Mouse (Mus musculus) WW6 (cell line): ENCODE results near the gene Tgif2.
"Not testable (repeated sequence)": the region's sequence is repeated elsewhere in the genome, so short reads cannot be mapped to it uniquely, and the experiment has no call there.

Experiments
- DNase-seq: peaks from one replicate; pipeline ENCODE4 v3.0.0-alpha.2; 2013; ENCODE audit warnings: low read depth, low spot score

Tgif2 gene

GRCm38 (mm10) chr2:156843331-156843730 lies 3.5 kb downstream of the Tgif2 start:
- no peak for DNase-seq

GRCm38 (mm10) chr2:156844715-156845114 lies 4.9 kb downstream of the Tgif2 start:
- no peak for DNase-seq

GRCm38 (mm10) chr2:156847653-156848052 lies 7.8 kb downstream of the Tgif2 start:
- no peak for DNase-seq

- no peak for DNase-seq
Measured at GRCm38 (mm10) chr2:156848526-156849182, 8.8 kb downstream of the Tgif2 start.

- no peak for DNase-seq
Measured at GRCm38 (mm10) chr2:156850505-156850904, 10.7 kb downstream of the Tgif2 start.

GRCm38 (mm10) chr2:156853584-156853983 lies 13.8 kb downstream of the Tgif2 start:
- DNase-seq: not testable (repeated sequence)

- not testable (repeated sequence) for DNase-seq
Measured at GRCm38 (mm10) chr2:156853999-156854771, 14.4 kb downstream of the Tgif2 start.

- no peak for DNase-seq
Measured at GRCm38 (mm10) chr2:156856311-156856710, 16.5 kb downstream of the Tgif2 start.

- no peak for DNase-seq
Measured at GRCm38 (mm10) chr2:156857385-156857791, 17.6 kb downstream of the Tgif2 start.

GRCm38 (mm10) chr2:156857835-156858234 lies 18.0 kb downstream of the Tgif2 start, which contains the start of gene 4930518I15Rik:
4930518I15Rik (minus strand) TSS chr2:156857946.
- DNase-seq: no peak

GRCm38 (mm10) chr2:156858671-156859070 lies 18.9 kb downstream of the Tgif2 start:
- no peak for DNase-seq

GRCm38 (mm10) chr2:156862041-156862717 lies 22.4 kb downstream of the Tgif2 start:
- no peak for DNase-seq

GRCm38 (mm10) chr2:156862772-156863486 lies 23.1 kb downstream of the Tgif2 start, which contains the start of gene Rab5if:
Rab5if (plus strand) TSS chr2:156863128.
- peak; percentile 95 for DNase-seq

GRCm38 (mm10) chr2:156863487-156864160 lies 23.8 kb downstream of the Tgif2 start:
- no peak for DNase-seq

GRCm38 (mm10) chr2:156864481-156864880 lies 24.7 kb downstream of the Tgif2 start:
- DNase-seq: no peak

- DNase-seq: no peak
Measured at GRCm38 (mm10) chr2:156868994-156869393, 29.2 kb downstream of the Tgif2 start.

GRCm38 (mm10) chr2:156869554-156869953 lies 29.7 kb downstream of the Tgif2 start:
- DNase-seq: no peak

- DNase-seq: no peak
Measured at GRCm38 (mm10) chr2:156870519-156870918, 30.7 kb downstream of the Tgif2 start.

- DNase-seq: peak; percentile 46
Measured at GRCm38 (mm10) chr2:156873629-156874028, 33.8 kb downstream of the Tgif2 start.

- DNase-seq: no peak
Measured at GRCm38 (mm10) chr2:156874047-156874759, 34.4 kb downstream of the Tgif2 start.
